Comparison of ENCODE assay signal across 1 mouse cellular context in genomic region chr5:138256094-138256467, GRCm38 (mm10).
TF ChIP-seq lines count a peak whose summit lies in the region.

No protein-coding gene starts in this region.

TF ChIP-seq in CH12.LX, 34 proteins besides CTCF, POLR2A, EP300 and RAD21 (continued from another document):
- no peak for TF ChIP-seq UBTF (IDR thresholded peaks at IDR 0.05; ENCODE audit: low read depth, low read length)
- TF ChIP-seq HCFC1 (IDR thresholded peaks at IDR 0.05; ENCODE audit: low read depth, low read length) = no peak
- TF ChIP-seq MXI1 (IDR thresholded peaks at IDR 0.05; ENCODE audit: low read depth, low read length) = no peak
- TF ChIP-seq MAZ (IDR thresholded peaks at IDR 0.05; ENCODE audit: low read depth, low read length) = no peak
- no peak for TF ChIP-seq SIN3A (IDR thresholded peaks at IDR 0.05; ENCODE audit: low read length)
